Mouse (Mus musculus) spleen, adult 2 months (tissue): ENCODE measurements around the gene Usp2.

Source experiments
- CTCF ChIP-seq: fragments of 200-500 bp; IDR thresholded peaks from 2 replicates; pipeline ENCODE4 v1.5.1; 2011; ENCODE audit warnings: mild to moderate bottlenecking, inconsistent platforms; ENCODE audit not compliant: insufficient read depth, insufficient read length, insufficient replicate concordance; ENCODE audit errors: extremely low read depth
- POLR2A ChIP-seq: fragments of 200-500 bp; IDR thresholded peaks from 2 replicates; pipeline ENCODE4 v1.6.1; 2011; ENCODE audit warnings: low read depth, low read length, inconsistent platforms

DNA sequence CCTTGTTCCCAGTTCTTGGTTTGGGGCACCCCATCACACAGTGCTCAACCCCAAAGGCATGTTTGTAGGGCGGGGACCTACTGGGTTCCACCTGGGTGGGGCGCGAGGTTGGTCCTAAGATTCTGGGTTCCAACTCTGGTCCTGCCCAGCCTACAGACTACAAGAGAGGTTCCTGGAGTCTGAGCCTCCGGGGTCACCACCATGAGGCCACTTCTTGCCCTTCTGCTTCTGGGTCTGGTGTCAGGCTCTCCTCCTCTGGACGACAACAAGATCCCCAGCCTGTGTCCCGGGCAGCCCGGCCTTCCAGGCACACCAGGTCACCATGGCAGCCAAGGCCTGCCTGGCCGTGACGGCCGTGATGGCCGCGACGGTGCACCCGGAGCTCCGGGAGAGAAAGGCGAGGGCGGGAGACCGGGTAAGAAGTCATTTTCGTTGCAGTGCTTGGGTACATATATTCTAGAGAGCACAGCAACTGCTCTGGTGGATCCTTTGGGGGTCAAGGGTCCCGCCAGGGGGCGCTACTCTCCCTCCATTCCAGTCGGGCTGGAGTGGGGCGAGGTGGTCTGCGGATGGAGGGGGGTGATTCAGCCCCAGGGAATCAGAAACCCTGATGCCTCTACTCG lies 40.8 kb downstream of the Usp2 start:
- TF ChIP-seq CTCF (no peak), POLR2A (no peak)
